8 mouse cellular contexts compared by ENCODE assay signal in genomic region chr11:101562391-101562790, GRCm38 (mm10). TPM values are rescaled to one million over a fixed set of nuclear protein-coding genes. Genes with fewer than 3 reads are reported as not detected.
DNase-seq lines count a peak whose midpoint lies in the region; ATAC-seq and TF ChIP-seq lines count a peak whose summit lies in the region.

No protein-coding gene starts in this region.

- no peak overlapping the region for H3K4me2 ChIP-seq in forebrain, embryonic 11.5 days (ENCODE audit: low read depth, low read length, severe bottlenecking)
- no peak overlapping the region for H3K4me2 ChIP-seq in forebrain, embryonic 13.5 days
- no peak overlapping the region for H3K4me2 ChIP-seq in kidney, postnatal 0 days (ENCODE audit: low read length)

- TF ChIP-seq POLR2A in cortical plate, adult 2 months (IDR thresholded peaks at IDR 0.05; ENCODE audit: extremely low read depth, insufficient read depth, low read length), result no peak

- H3K4me3 ChIP-seq in forebrain, embryonic 11.5 days (ENCODE audit: low read depth, low read length), result no peak overlapping the region
- no peak overlapping the region for H3K4me3 ChIP-seq in forebrain, embryonic 13.5 days
- no peak overlapping the region for H3K4me3 ChIP-seq in cortical plate, adult 2 months (ENCODE audit: insufficient read depth, low read length)
- H3K4me3 ChIP-seq in kidney, postnatal 0 days (replicated peaks; ENCODE audit: low read depth, low read length), result no peak overlapping the region

- no peak overlapping the region for H3K9ac ChIP-seq in forebrain, embryonic 11.5 days (ENCODE audit: low read length)
- no peak overlapping the region for H3K9ac ChIP-seq in forebrain, embryonic 13.5 days
- no peak overlapping the region for H3K9ac ChIP-seq in kidney, postnatal 0 days (ENCODE audit: low read depth, low read length)

- WGBS in forebrain, embryonic 11.5 days, result 46% methylated on average over 5 of the region's 5 CpGs
- 37% methylated on average over 5 of the region's 5 CpGs for WGBS in forebrain, embryonic 13.5 days
- 32% methylated on average over 5 of the region's 5 CpGs for WGBS in kidney, postnatal 0 days

- no peak for ATAC-seq in forebrain, embryonic 11.5 days (replicated peaks; ENCODE audit: low FRiP score)
- no peak for ATAC-seq in forebrain, embryonic 13.5 days
- 0 out of 2 replicates have a peak, but pooled peaks have one; percentile 43 for ATAC-seq in kidney, postnatal 0 days (replicated peaks; ENCODE audit: low FRiP score, low read depth)

- peak; percentile 72 for DNase-seq in forebrain, embryonic 11.5 days (ENCODE audit: low spot score)
- peak; percentile 50 for DNase-seq in urinary bladder, postnatal 14 days (ENCODE audit: low spot score)
- no peak for DNase-seq in urinary bladder, postnatal 4 days (ENCODE audit: low spot score in 2 of 2)
- DNase-seq in kidney, postnatal 0 days (ENCODE audit: low spot score), result peak; percentile 81
- DNase-seq in lung, postnatal 25 days (ENCODE audit: low spot score), result peak; percentile 55
- DNase-seq in spleen, postnatal 4 days (ENCODE audit: low spot score in 2 of 2), result peak; percentile 75 to 77

- H3K9me3 ChIP-seq in forebrain, embryonic 11.5 days (ENCODE audit: control insufficient read depth, low read length), result no peaks in the 10 kb centered on the region
- no peaks in the 10 kb centered on the region for H3K9me3 ChIP-seq in forebrain, embryonic 13.5 days (replicated peaks)
- no peaks in the 10 kb centered on the region for H3K9me3 ChIP-seq in kidney, postnatal 0 days (replicated peaks; ENCODE audit: low read length)

- TF ChIP-seq CTCF in cortical plate, adult 2 months (IDR thresholded peaks at IDR 0.05; ENCODE audit: extremely low read depth, insufficient read depth, low read length), result peak; percentile 71
- TF ChIP-seq CTCF in kidney, postnatal 0 days (IDR thresholded peaks at IDR 0.05; ENCODE audit: low read depth), result peak; percentile 92

- no peak overlapping the region for H3K27ac ChIP-seq in forebrain, embryonic 11.5 days (ENCODE audit: low read depth, low read length)
- no peak overlapping the region for H3K27ac ChIP-seq in forebrain, embryonic 13.5 days
- H3K27ac ChIP-seq in cortical plate, adult 2 months (ENCODE audit: insufficient read depth, low read length), result no peak overlapping the region
- H3K27ac ChIP-seq in kidney, postnatal 0 days, result no peak overlapping the region

- H3K4me1 ChIP-seq in forebrain, embryonic 11.5 days (replicated peaks; ENCODE audit: control insufficient read depth, insufficient read depth, low read length), result no peaks in the 10 kb centered on the region
- H3K4me1 ChIP-seq in forebrain, embryonic 13.5 days, result no peaks in the 10 kb centered on the region
- no peaks in the 10 kb centered on the region for H3K4me1 ChIP-seq in cortical plate, adult 2 months (ENCODE audit: control insufficient read depth, insufficient read depth, low read length)
- H3K4me1 ChIP-seq in kidney, postnatal 0 days (replicated peaks; ENCODE audit: insufficient read depth, low read length), result no peaks in the 10 kb centered on the region

- H3K36me3 ChIP-seq in forebrain, embryonic 11.5 days (ENCODE audit: control insufficient read depth, insufficient read depth, low read length), result peaks cover 14% of the 10 kb centered on the region
- H3K36me3 ChIP-seq in forebrain, embryonic 13.5 days (ENCODE audit: poor library complexity, severe bottlenecking), result peaks cover 85% of the 10 kb centered on the region
- peaks cover 59% of the 10 kb centered on the region for H3K36me3 ChIP-seq in kidney, postnatal 0 days (ENCODE audit: insufficient read depth, low read length)

- no peaks in the 10 kb centered on the region for H3K27me3 ChIP-seq in forebrain, embryonic 11.5 days (ENCODE audit: control insufficient read depth, insufficient read depth, low read length)
- H3K27me3 ChIP-seq in forebrain, embryonic 13.5 days, result no peaks in the 10 kb centered on the region
- no peaks in the 10 kb centered on the region for H3K27me3 ChIP-seq in kidney, postnatal 0 days (ENCODE audit: insufficient read depth, low read length)

RNA-seq across cellular contexts. Expression of gene Nbr1, which starts 10.4 kb away (rescaled TPM):
- 96.0 and 97.1 TPM in 2 replicates for polyA plus RNA-seq in forebrain, embryonic 11.5 days (2014; fragmentation: Nextera tagmentation; extraction: Ambion mirVana)
- 104 and 117 TPM in 2 replicates for polyA plus RNA-seq in forebrain, embryonic 13.5 days (2015; fragmentation: Nextera tagmentation; extraction: Ambion mirVana)
- polyA plus RNA-seq in cortical plate, adult 2 months (2012; rRNA removed), result 104 and 115 TPM in 2 replicates
- polyA plus RNA-seq in kidney, postnatal 0 days (2015; fragmentation: Nextera tagmentation; extraction: Ambion mirVana), result 62.6 and 63.3 TPM in 2 replicates

RNA-seq across cellular contexts. Expression of gene Brca1, which starts 10.6 kb away (rescaled TPM):
- 27.8 and 32.1 TPM in 2 replicates for polyA plus RNA-seq in forebrain, embryonic 11.5 days (2014; fragmentation: Nextera tagmentation; extraction: Ambion mirVana)
- polyA plus RNA-seq in forebrain, embryonic 13.5 days (2015; fragmentation: Nextera tagmentation; extraction: Ambion mirVana), result 11.3 and 12.5 TPM in 2 replicates
- polyA plus RNA-seq in cortical plate, adult 2 months (2012; rRNA removed), result 0.57 and 0.65 TPM in 2 replicates
- 4.2 and 6.3 TPM in 2 replicates for polyA plus RNA-seq in kidney, postnatal 0 days (2015; fragmentation: Nextera tagmentation; extraction: Ambion mirVana)

RNA-seq across cellular contexts. Expression of gene Tmem106a, which starts 19.7 kb away (rescaled TPM):
- 3.0 and 3.3 TPM in 2 replicates for polyA plus RNA-seq in forebrain, embryonic 11.5 days (2014; fragmentation: Nextera tagmentation; extraction: Ambion mirVana)
- polyA plus RNA-seq in forebrain, embryonic 13.5 days (2015; fragmentation: Nextera tagmentation; extraction: Ambion mirVana), result 1.1 and 1.3 TPM in 2 replicates
- polyA plus RNA-seq in cortical plate, adult 2 months (2012; rRNA removed), result 1.7 and 2.2 TPM in 2 replicates
- 19.4 and 20.9 TPM in 2 replicates for polyA plus RNA-seq in kidney, postnatal 0 days (2015; fragmentation: Nextera tagmentation; extraction: Ambion mirVana)

RNA-seq across cellular contexts. Expression of gene Gm11634, which starts 36.7 kb away (rescaled TPM):
- polyA plus RNA-seq in forebrain, embryonic 11.5 days (2014; fragmentation: Nextera tagmentation; extraction: Ambion mirVana), result 0.44 TPM in 1 of 2 replicates, not detected in the other
- not detected in 2 replicates for polyA plus RNA-seq in forebrain, embryonic 13.5 days (2015; fragmentation: Nextera tagmentation; extraction: Ambion mirVana)
- polyA plus RNA-seq in cortical plate, adult 2 months (2012; rRNA removed), result not detected in 2 replicates
- 0.37 TPM in 1 of 2 replicates, not detected in the other for polyA plus RNA-seq in kidney, postnatal 0 days (2015; fragmentation: Nextera tagmentation; extraction: Ambion mirVana)

Comparison
In these comparisons a context has a peak if more than half of its experiments do, and no peak if none do; other contexts are left out.
1. DNase-seq: peak in forebrain, embryonic 11.5 days (single experiment), urinary bladder, postnatal 14 days (single experiment), kidney, postnatal 0 days (single experiment), lung, postnatal 25 days (single experiment) and spleen, postnatal 4 days (2 of 2); none in urinary bladder, postnatal 4 days (0 of 2).